Mouse (Mus musculus) G1E-ER4 (cell line): ENCODE measurements around the gene Endod1. TPM values are rescaled to one million over a fixed set of nuclear protein-coding genes. Genes with fewer than 3 reads are reported as not detected.

Source experiments
- GATA1 ChIP-seq: IDR thresholded peaks from one replicate; pipeline ENCODE4 v1.8.0; 2012; ENCODE audit warnings: low read length, inconsistent platforms
- polyA plus RNA-seq: library from polyadenylated mRNA; stranded (reverse); fragments of >175 nt; gene quantifications from 2 replicates; pipeline ENCODE4 v1.2.3, GENCODE M21; 2012

The Endod1 gene
- polyA plus RNA-seq, 1 experiment, result 19.2 TPM

DNA sequence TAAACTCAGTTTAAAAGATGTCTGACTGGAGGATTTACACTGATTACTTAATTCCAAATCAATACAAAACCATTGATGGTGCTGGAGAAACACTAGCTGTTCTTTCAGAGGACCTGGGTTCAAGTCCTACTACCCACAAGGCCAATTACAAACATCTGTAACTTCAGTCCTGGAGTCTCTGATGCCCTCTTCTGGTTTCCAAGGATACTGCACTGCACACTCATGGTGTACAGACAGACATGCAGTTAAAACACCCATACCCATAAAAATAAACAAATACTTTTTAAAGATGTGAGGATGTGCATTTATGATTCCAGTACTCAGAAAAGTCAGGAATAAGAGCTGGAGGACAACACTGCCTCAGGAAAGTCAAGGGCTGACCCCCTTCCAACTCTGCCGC, 6.7 kb upstream of the Endod1 start:
- TF ChIP-seq GATA1, result no peak

DNA sequence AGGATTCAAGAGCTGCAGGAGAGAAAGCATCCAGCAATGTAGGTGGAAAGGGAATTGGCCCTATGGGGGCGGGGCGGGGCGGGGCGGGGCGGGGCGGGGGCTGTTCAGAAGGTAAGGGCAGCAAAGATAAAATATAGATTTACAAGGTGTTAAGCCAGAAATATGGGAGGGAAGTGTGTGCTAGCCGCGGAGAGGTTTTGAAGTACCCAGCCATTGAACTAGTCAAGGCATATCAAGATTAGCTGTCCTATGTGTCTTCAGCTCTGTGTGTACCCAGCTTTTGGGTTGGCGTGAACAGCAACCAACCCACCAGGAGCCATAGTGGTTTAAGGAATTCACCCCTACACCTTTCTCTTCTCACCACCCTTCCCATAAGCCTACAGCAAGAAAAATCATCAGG, 5.5 kb upstream of the Endod1 start:
- no peak for TF ChIP-seq GATA1

DNA sequence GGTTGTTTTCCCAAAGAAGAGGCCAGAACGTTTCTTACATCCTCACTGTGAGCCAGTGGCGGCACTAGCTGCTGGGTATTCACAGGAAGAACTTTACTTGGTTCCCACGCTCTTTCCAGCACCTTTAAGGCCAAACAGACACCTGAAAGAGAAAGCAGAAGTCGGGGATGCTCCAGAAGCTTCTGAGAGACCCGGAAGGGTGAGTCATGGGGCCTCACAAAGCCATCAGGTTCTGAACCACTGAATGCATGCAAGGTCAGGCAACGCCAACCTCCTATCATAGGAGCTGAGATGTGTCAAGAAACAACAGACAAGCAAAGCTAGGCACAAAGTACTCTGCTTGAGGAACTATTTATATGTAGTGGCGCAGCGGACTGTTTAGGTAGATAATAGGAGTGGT, 4.4 kb upstream of the Endod1 start:
- no peak for TF ChIP-seq GATA1

DNA sequence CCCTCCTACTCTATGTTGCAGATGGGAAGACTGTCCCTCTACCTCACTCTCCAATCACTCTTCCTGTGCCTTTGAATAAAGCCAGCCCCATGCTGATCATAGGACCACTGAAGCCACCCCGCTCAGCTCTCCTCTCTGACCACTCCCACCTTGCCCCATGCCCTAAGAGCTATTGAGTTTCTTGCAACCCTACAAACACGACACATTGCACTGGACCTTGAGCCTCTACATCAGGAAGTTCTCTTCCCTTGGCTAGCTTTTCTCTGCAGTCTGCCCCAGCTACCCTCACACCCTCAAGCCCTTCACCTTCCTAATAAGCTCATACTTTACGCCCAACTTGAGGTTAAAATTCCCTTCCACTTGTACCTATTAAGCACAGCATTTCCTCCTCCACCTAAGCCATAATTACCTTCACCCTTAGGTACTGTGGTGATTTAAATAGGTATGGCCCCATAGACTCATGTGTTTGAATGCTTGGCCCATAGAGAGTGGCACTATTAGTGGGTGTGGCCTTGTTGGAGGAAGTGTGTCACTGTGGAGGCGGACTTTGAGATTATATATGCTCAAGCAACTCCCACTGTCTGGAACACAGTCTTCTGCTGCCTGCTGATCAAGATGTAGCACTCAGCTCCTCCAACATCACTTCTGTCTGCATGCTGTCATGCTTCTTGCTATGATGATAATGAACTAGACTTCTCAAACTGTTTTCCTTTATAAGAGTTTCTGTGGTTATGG, 2.0 kb upstream of the Endod1 start:
- TF ChIP-seq GATA1, result no peak

DNA sequence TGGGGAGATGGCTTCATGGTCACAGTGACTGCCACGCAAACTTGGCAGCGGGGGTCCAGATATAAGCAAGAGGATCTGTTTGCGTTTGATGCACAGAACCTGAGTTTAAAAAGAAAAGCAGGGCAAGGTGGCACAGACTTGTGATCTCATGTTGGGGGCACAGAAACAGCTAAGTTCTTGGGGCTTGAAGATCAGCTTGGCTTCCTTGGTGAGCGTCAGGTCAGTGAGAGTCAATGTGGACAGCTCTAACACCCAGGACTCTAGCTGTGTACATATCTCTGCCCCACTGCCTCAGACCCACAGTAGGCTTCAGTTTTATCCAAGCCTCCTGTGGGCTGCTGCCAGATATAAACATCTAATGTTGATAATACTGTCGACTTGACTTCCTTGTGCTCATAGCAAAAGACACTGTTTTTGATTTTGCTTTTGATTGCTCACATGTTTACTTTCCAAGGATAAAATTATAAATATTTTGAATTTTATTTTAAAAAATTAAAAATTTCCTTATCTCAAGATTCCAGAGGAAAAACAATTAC, 1.0 kb upstream of the Endod1 start:
- TF ChIP-seq GATA1, result no peak

DNA sequence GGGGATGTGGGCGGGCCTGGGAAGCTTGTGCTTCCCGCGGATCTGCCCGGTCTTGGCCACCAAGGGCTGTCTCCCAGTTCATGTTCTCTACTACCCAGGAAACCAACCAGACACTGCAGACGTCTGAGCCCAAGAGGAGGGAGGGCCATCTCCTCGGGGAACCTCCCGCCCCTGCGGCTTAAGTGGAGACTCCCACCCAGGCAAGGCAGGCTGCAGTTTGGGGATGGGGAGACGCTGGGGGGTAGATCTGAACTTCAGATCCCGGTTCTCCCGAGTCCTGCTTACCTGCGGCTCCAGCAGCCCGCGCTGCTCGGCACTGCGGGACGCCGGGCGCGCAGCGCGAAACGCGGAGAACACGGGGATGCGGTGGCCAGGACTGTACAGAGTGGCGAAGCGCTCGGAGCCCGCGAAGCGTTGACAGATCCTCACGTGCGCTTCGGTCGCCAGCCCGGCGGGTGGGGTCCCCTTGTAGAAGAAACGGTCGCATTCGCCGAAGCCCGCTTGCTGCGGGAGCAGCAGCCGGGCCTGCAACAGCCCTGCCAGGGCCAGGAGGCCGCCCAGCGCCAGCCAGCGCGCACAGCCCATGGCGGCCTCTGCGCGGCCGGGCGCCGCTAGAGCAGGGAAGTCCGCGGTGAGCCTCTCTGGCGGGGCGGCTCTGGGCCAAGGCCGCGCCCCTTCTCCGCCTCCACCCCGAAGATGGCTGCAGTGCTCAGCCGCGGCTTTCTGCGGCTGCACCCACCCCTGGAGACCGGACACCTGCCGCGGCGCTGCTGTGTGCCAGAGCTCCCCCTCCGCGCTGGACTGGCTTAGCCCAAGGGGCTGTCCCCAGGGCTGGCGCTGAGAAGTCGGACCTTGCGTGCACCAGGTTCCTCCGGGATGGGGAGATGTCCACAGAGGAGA, 671 bp downstream of the Endod1 start:
- TF ChIP-seq GATA1, result no peak

DNA sequence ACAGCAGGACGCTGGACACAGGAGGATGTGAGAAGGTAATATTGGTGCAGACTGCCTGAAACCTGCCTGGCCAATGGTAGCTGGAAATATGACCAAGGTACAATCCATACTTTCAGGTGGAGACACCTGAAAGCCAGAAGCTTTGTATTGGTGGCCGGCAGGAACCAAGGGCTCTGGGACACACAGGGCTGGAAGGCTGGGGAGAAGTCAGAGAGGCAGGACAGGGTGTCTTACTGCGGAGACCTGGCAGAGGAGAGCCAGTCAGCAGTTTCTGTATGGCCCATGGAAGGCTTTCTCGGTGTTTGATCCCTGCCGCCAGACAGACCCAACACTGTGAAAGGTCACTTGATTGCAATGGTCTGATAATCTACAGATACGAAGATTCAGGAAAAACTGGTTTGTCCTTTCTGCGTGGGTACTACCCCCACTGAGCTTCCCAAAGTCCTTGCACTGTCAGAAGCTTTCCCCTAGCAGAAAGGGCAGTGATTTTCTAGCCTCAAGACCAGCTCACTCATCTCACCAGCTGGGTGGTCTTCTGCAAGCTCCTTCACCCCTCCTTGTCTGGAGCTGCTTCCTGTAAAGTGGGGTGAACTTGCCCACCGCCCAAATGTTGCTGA, 1.4 kb downstream of the Endod1 start:
- TF ChIP-seq GATA1, result no peak

DNA sequence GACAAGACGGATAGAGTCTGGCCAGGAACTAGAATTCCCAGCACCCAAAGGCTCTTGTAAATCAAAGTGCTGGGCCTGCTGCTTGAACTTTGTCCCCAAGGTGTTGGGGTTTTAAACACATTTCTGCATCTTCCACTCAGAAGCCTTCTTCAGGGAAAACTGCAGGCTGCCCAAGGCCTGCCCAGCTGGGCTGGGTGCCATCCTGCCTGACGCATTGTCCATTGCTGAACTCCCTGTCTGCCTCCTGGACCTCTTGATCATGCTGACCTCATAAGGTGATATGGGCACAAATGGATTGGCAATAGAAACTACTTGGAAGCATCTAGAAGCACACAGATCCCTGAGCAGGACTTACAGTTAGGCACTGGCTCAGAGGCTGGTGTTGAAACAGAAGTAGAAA, 3.2 kb downstream of the Endod1 start:
- TF ChIP-seq GATA1, result no peak

DNA sequence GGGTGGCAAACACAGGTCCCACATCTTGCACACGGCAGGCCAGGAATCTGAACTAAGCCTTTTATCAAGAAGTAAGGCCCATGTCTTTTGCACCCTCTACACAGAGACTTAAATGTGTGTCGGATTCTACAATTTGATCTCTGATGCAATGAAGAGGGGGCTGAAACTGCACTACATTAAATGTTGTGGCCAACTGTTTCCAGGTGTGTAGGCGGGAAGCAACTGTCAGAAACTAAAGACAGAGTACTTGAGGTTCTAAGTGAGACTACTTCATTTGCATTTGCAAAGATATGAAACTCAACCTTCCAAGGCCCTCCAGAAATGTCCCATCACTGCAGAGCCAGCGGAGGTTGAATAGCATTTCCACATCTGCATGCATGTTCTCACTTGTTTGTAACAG, 5.2 kb downstream of the Endod1 start:
- TF ChIP-seq GATA1, result no peak

DNA sequence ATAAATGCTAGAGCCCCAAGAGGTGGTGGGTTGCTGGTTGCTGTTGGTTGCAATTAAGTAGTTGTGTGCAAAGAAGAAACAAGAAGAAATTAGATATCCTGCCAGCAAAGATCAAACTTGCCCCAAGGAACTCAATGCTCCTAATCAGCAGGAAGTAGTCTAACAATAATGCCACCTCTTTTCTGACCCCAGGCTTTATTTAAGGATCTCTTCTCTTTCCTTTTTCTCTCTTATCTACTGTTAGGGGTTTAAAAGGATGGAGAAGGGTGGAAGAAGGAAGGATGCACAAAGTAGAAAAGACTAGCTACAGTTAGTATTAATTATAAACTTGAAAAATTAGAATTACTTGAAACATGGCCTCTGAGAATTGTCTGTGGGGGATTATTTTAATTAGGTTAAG, 8.9 kb downstream of the Endod1 start:
- no peak for TF ChIP-seq GATA1

DNA sequence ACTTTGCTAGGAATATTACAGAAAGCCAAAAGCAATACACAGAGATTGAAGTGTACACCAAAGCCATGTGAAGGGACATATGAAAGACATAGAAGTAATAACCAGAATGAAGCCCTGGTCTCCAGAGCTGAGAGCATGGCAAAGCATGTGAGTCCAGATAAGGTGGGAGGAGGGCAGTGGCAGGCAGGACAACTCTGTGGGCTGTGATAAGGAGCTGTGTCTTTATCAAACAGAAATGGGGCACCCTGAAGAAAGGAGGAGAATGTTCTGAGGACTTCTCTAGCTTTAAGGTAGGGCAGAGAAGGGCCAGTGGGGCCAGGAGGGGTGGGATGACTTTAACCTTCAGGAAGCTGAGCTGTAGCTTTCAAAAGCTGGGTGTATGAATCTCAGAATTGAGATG, 12.0 kb downstream of the Endod1 start:
- peak; percentile 61 for TF ChIP-seq GATA1

DNA sequence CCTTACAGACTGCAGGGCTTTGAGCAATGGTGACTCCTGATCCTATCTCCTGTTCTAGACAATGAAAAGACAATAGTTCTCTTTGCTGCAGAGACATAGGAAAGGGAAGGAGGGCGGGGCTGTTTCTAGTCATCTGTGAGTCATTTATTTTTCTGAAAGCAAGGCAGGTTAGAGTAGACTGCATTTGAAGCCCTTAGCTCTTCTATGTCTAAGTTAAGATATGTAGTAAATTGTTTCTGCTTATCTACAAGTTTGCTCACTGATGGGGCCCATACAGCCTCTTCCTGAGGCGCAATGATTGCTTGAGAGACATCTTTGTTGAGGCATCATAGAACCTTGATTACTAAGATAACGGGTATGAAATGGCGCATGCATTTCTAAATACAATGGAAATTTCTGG, 13.5 kb downstream of the Endod1 start:
- TF ChIP-seq GATA1, result no peak

DNA sequence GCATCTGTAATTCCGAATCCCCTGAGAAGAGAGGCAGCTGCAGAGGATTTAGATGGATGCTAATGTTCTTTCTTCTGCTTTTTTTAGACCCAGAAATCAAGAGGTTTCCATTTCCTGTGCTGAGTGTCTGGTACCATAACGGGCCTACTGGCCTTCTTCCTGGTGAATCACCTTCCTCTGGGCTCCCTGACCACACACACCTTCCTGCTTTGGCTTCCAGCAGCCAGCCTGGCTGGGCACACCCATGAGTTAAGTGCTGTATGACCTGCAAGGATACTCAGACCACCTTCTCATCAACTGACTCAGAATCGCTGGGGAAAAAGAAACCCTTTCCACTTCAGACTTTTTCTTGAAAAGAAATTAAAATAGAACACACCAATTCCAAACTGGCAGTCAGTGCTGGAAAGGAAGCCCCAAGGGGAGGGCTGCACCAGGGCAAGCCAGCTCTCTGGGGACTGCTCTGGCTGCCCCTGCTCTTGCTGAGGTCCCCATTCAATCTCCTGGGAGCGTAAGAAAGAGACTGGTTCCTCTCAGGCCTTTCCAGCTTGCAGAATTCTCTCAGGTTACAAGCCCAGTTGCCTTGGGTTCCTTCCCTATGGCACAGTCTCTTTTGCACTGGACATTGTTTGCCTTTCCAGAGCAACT, 15.7 kb downstream of the Endod1 start:
- TF ChIP-seq GATA1, result no peak

DNA sequence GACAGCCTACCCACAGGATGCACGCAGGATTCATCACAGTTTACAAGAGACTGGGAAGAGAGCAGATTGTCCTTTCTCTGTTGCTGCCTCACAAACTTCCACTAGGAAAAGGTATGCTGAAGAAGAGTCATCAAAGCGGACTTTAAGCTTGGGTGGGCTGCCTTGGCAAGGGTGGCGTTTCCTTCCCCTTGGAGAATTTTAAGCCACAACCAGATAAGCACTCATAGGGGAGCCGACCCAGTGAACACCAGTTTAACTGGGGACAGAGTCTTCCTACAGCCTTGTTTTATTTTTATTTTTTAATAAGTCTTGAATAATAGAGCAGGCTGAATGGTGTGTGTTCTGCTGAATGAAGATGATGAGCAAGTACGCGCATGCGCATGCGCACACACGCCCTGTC, 16.6 kb downstream of the Endod1 start:
- no peak for TF ChIP-seq GATA1

DNA sequence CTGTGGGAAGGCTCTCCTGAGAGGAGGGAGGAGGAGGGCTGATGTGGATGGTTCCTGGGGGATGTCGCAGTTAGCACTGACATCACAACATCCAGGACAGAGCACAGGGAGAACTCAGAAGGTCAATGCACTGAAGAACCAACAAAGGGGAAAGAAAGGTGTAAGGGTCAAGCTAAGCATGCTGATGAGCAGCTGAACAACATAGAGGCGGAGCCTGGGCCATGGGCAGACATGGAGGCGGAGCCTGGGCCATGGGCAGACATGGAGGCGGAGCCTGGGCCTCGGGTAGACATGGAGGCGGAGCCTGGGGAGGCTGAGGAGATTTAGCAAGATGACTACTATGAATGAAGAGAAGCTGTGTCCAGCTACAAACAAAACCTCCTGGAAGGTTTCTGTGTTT, 17.8 kb downstream of the Endod1 start:
- no peak for TF ChIP-seq GATA1
